Mouse (Mus musculus) forebrain, postnatal 0 days (tissue): ENCODE measurements around the gene Ikbkg. TPM values are rescaled to one million over a fixed set of nuclear protein-coding genes. Genes with fewer than 3 reads are reported as not detected.
"Not testable (repeated sequence)": the region's sequence is repeated elsewhere in the genome, so short reads cannot be mapped to it uniquely, and the experiment has no call there.

Experiments used
- ATAC-seq: fragments of 200-750 bp; cut with Nextera tagmentation; 2 replicates; pipeline ENCODE4 v1.8.0; 2017; ENCODE audit warnings: mild to moderate bottlenecking, moderate library complexity
- DNase-seq: peaks from one replicate; pipeline ENCODE4 v3.0.0-alpha.2; 2015
- H3K27ac ChIP-seq: fragments of 300-500 bp; sonication (generic); 2 replicates; pipeline ENCODE4 v1.5.1; 2014; ENCODE audit warnings: low read depth, mild to moderate bottlenecking, antibody characterized with exemption, low read length, moderate library complexity, mixed read lengths
- H3K27me3 ChIP-seq: fragments of 300-500 bp; sonication (generic); 2 replicates; pipeline ENCODE4 v1.6.1; 2014; ENCODE audit warnings: mild to moderate bottlenecking, low read length, mixed read lengths; ENCODE audit not compliant: insufficient read depth
- H3K36me3 ChIP-seq: fragments of 300-500 bp; sonication (generic); 2 replicates; pipeline ENCODE4 v1.6.1; 2014; ENCODE audit warnings: mild to moderate bottlenecking, moderate library complexity; ENCODE audit not compliant: insufficient read depth
- H3K4me1 ChIP-seq: fragments of 300-500 bp; sonication (generic); 2 replicates; pipeline ENCODE4 v1.6.1; 2014; ENCODE audit warnings: antibody characterized with exemption; ENCODE audit not compliant: insufficient read depth
- H3K4me2 ChIP-seq: fragments of 300-500 bp; sonication (generic); 2 replicates; pipeline ENCODE4 v1.6.1; 2014; ENCODE audit warnings: low read depth, mild to moderate bottlenecking, moderate library complexity
- H3K4me3 ChIP-seq: fragments of 300-500 bp; sonication (generic); 2 replicates; pipeline ENCODE4 v1.5.1; 2014; ENCODE audit warnings: low read depth, low read length, mixed read lengths
- H3K9ac ChIP-seq: fragments of 300-500 bp; sonication (generic); 2 replicates; pipeline ENCODE4 v1.6.1; 2014; ENCODE audit warnings: mild to moderate bottlenecking
- H3K9me3 ChIP-seq: fragments of 300-500 bp; sonication (generic); 2 replicates; pipeline ENCODE4 v1.6.1; 2016; ENCODE audit warnings: low read length
- CTCF ChIP-seq: sonication (generic); IDR thresholded peaks from 2 replicates; pipeline ENCODE4 v1.5.1; 2016; ENCODE audit warnings: antibody characterized with exemption, control low read depth, low read depth
- WGBS: fragments of 180-500 bp; shearing (Covaris S2); extraction: QIAGEN DNeasy Blood & Tissue Kit; methylation state at CpG from one replicate; pipeline ENCODE4 v1.1.7; 2014; 5-methylcytosine and 5-hydroxymethylcytosine counted together
- polyA plus RNA-seq: library from polyadenylated mRNA; unstranded; fragments of >200 nt; fragmentation: Nextera tagmentation; extraction: Ambion mirVana; gene quantifications from 2 replicates; pipeline ENCODE4 v1.2.1, GENCODE M21; 2015
- total RNA-seq: library from RNA; depleted of rRNA; stranded (reverse); fragments of >200 nt; gene quantifications from 2 replicates; pipeline ENCODE4 v1.2.3, GENCODE M21; 2014; rRNA removed

The Ikbkg gene
- total RNA-seq (30.6 and 41.4 TPM in 2 replicates), polyA plus RNA-seq (11.0 and 13.7 TPM in 2 replicates)

- H3K27ac ChIP-seq: peak within 1 kb of the TSS; percentile 90
- H3K4me3 ChIP-seq: peak within 1 kb of the TSS; percentile 48
- no peaks in the 10 kb centered on the region for H3K9me3 ChIP-seq
- no peaks in the 10 kb centered on the region for H3K36me3 ChIP-seq
- no peaks in the 10 kb centered on the region for H3K27me3 ChIP-seq
- peak; percentile 100 for ATAC-seq
- peak within 1 kb of the TSS; percentile 57 for H3K4me2 ChIP-seq
- WGBS: 27% methylated on average over 30 of the region's 30 CpGs
- H3K4me1 ChIP-seq: 0 out of 2 replicates have a peak, but pooled peaks cover 4% of the 10 kb centered on the region
- DNase-seq: peak; percentile 84
- peak within 1 kb of the TSS; percentile 75 for H3K9ac ChIP-seq
- TF ChIP-seq CTCF: peak; percentile 67
Measured at GRCm38 (mm10) chrX:74392535-74393443, at the start of gene Ikbkg, which contains the start of gene Fam3a. Ikbkg (plus strand) TSS chrX:74393290. Fam3a (minus strand) TSS chrX:74393272.

- peak overlapping the region; percentile 54 for H3K9ac ChIP-seq
- H3K4me1 ChIP-seq: no peaks in the 10 kb centered on the region
- H3K27me3 ChIP-seq: no peaks in the 10 kb centered on the region
- peak overlapping the region; percentile 51 for H3K4me2 ChIP-seq
- peak; percentile 74 for ATAC-seq
- no peaks in the 10 kb centered on the region for H3K36me3 ChIP-seq
- H3K9me3 ChIP-seq: no peaks in the 10 kb centered on the region
- no peak for TF ChIP-seq CTCF
- WGBS: 39% methylated on average over 13 of the region's 13 CpGs
- peak overlapping the region; percentile 66 for H3K27ac ChIP-seq
- peak; percentile 9 for DNase-seq
- H3K4me3 ChIP-seq: peak overlapping the region; percentile 35
Measured at GRCm38 (mm10) chrX:74352645-74353466, 40.2 kb upstream of the Ikbkg start.

GRCm38 (mm10) chrX:74353467-74353770 is 39.7 kb upstream of the Ikbkg start, which contains the start of gene Lage3:
Lage3 (minus strand) TSS chrX:74353618.
- DNase-seq (peak; percentile 87), ATAC-seq (peak; percentile 94)
- Histone ChIP-seq H3K4me3 (peak within 1 kb of the TSS; percentile 35), H3K9me3 (no peaks in the 10 kb centered on the region), H3K36me3 (no peaks in the 10 kb centered on the region), H3K9ac (peak within 1 kb of the TSS; percentile 54), H3K27me3 (no peaks in the 10 kb centered on the region), H3K4me1 (no peaks in the 10 kb centered on the region), H3K27ac (peak within 1 kb of the TSS; percentile 66), H3K4me2 (peak within 1 kb of the TSS; percentile 51)
- 46% methylated on average over 11 of the region's 22 CpGs for WGBS
- no peak for TF ChIP-seq CTCF

- not testable (repeated sequence) for H3K4me2 ChIP-seq, H3K4me3 ChIP-seq, H3K27me3 ChIP-seq, ATAC-seq, H3K9ac ChIP-seq, H3K36me3 ChIP-seq, H3K9me3 ChIP-seq, H3K4me1 ChIP-seq, H3K27ac ChIP-seq, DNase-seq
- WGBS: 90% methylated on average over 3 of the region's 3 CpGs
Measured at GRCm38 (mm10) chrX:74357069-74357468, 36.0 kb upstream of the Ikbkg start.

GRCm38 (mm10) chrX:74359171-74359570 is 33.9 kb upstream of the Ikbkg start:
- no peaks in the 10 kb centered on the region for H3K4me1 ChIP-seq
- H3K9me3 ChIP-seq: no peaks in the 10 kb centered on the region
- TF ChIP-seq CTCF: no peak
- no peak overlapping the region for H3K9ac ChIP-seq
- 59% methylated on average over 11 of the region's 11 CpGs for WGBS
- H3K36me3 ChIP-seq: no peaks in the 10 kb centered on the region
- no peak overlapping the region for H3K4me2 ChIP-seq
- H3K4me3 ChIP-seq: no peak overlapping the region
- no peak for ATAC-seq
- DNase-seq: no peak
- H3K27ac ChIP-seq: no peak overlapping the region
- H3K27me3 ChIP-seq: no peaks in the 10 kb centered on the region

- no peak for DNase-seq
- Histone ChIP-seq H3K9me3 (no peaks in the 10 kb centered on the region), H3K27me3 (no peaks in the 10 kb centered on the region), H3K4me3 (peak overlapping the region; percentile 48), H3K4me2 (peak overlapping the region; percentile 58), H3K4me1 (no peaks in the 10 kb centered on the region), H3K9ac (peak overlapping the region; percentile 70), H3K27ac (0 out of 2 replicates have a peak overlapping the region, but pooled peaks have one; percentile 82), H3K36me3 (no peaks in the 10 kb centered on the region)
- WGBS: 64% methylated on average over 10 of the region's 10 CpGs
- ATAC-seq: no peak
- TF ChIP-seq CTCF: no peak
Measured at GRCm38 (mm10) chrX:74367512-74367911, 25.6 kb upstream of the Ikbkg start.
